Mouse (Mus musculus) hindlimb bud, embryonic 11.5 days (tissue): Measurements from ENCODE around the gene Glul.
"Not testable (repeated sequence)": the region's sequence is repeated elsewhere in the genome, so short reads cannot be mapped to it uniquely, and the experiment has no call there.

Source experiments
- DNase-seq: peaks from one replicate; pipeline ENCODE4 v3.0.0-alpha.2; 2012; ENCODE audit warnings: low read depth, low spot score; ENCODE audit errors: extremely low spot score

Gene Glul

DNA sequence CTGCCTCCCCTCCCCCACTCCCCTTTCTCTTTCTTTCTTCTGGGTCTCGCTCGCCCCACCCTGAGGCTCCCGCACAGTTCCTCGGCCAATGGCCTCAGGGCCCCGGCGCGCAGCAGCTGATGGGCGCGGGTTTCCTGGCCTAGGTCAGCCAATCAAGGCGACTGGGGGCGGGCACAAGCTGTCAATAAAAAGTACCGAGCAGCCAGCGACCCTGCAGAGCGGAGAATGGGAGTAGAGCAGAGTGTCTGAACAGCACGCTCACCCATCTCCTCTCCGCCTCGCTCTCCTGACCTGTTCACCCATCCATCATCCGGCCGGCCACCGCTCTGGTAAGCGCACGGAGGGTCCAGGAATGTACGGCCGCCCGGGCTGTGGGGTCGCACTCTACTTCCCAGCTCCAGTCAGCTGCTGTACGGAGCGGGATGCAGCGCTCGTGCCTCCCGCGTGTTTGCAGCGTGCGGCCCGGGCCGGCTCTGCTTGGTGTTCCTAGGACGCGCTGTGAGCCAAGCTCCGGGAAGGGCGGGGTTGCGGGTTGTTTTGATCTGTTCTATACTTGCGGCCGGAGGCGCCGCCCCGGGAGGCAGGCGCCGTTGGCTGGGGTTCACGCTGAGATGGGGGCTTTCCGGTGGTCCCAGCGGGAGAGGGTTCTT lies at the start of gene Glul, which contains the start of gene Teddm2:
Gene Glul, plus strand, starts transcription at position 214 of the 650 bp plus-strand sequence.
Gene Teddm2, minus strand, starts transcription at position 498 of the 650 bp plus-strand sequence.
- DNase-seq: peak; percentile 84

DNA sequence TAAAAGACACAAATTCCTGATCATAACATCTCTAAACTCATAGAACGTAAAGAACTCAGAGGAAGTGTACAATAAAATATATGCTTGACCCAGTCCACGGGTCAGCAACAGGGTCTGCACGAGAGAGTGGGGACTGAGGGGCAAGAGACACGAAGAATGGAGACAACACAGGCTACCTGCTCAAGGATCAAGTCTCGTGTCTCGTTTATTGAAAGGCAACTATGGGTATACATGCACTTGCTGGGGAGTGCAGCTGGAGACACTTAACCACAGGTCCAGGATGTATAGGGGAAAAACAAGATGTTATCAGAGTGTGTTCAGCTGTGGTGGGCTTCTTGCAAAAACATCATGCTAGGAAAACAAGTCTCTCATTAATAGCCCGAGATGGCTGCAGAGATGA lies 47.0 kb upstream of the Glul start:
- not testable (repeated sequence) for DNase-seq

- DNase-seq: no peak
These were observed 43.8 kb upstream of the Glul start for GRCm38 (mm10) chr1:153855946-153856345.

DNA sequence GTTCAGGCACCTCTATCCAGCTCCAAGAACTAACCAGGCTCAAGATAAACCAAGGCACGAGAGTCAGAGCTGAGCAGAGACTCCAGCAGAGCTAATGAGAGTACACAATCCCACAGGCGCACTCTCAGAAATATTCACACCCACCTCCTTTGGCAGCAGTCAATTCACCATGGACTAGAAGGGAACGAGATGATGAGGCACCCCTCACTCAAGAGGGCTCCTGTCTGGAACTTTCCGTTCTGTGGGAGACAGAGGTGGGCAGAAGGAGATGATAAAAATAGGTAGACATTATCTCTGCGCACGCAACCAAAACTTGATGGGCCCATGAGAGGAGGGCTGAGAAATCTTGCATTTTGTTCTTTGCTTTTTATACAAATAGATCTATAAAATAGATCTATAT lies 25.7 kb upstream of the Glul start, which contains the start of gene Teddm1b:
Gene Teddm1b, plus strand, starts transcription at position 301 of the 400 bp plus-strand sequence.
- DNase-seq: no peak

- DNase-seq: not testable (repeated sequence)
These were observed 19.4 kb upstream of the Glul start for GRCm38 (mm10) chr1:153880391-153880790.

GRCm38 (mm10) chr1:153886024-153886633 lies 13.6 kb upstream of the Glul start:
- DNase-seq: no peak

- no peak for DNase-seq
These were observed 9.6 kb upstream of the Glul start for GRCm38 (mm10) chr1:153890121-153890520.

DNA sequence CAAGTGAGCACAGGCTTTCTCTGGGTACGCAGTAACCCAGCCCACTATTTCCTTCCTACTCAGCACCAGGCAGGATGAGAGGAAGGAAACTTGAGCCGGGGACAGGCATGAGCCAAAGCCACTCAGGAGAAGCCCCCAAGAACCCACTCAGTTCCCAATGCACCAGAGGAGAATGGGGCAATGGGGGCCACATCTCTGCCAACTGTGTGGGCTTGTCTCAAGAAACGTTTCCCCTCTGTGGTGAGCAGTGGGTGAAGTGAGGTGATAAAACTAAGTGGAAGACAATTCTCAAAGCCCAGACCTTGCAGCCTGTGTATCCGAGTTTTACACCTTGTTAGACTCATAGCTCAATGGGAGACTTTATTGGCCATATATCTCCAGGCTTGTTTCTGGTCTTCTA lies 8.3 kb upstream of the Glul start, which contains the start of gene Teddm1a:
Gene Teddm1a, plus strand, starts transcription at position 301 of the 400 bp plus-strand sequence.
- no peak for DNase-seq

GRCm38 (mm10) chr1:153893746-153894145 lies 6.0 kb upstream of the Glul start:
- DNase-seq: no peak

DNA sequence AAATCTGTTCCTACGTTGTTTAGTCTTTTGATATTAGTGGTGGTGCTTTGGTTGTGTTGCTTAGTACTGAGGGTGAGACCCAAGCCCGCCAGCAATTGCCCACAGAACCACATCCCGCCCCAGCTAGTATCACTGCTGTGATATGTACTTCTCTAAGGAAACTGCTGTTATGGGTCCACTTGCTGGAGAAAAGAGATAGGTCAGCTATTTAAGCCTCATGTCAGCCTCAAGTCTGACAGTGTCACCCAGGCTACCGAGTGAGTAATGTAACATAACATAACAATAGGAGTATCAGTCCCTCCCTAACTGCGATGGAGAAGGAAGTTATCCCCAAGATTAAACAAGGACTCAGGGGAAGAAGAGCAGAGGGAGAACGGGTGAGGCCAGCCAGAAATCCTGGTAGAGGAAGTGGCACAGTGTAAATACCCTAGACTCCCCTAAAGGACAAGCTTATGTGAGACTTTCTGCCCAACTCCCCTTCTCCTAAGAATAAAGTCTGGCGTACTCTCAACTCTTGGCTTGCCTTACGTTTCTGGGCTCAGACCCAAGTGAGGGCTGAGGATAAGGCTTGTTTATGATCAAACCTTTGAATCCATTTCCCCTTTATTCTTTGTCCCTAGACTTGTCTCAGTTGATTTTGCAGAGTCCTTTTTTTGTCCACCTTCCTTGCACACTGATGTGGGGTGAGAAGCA lies 5.4 kb upstream of the Glul start:
- no peak for DNase-seq

GRCm38 (mm10) chr1:153894979-153895378 lies 4.8 kb upstream of the Glul start:
- peak; percentile 47 for DNase-seq

DNA sequence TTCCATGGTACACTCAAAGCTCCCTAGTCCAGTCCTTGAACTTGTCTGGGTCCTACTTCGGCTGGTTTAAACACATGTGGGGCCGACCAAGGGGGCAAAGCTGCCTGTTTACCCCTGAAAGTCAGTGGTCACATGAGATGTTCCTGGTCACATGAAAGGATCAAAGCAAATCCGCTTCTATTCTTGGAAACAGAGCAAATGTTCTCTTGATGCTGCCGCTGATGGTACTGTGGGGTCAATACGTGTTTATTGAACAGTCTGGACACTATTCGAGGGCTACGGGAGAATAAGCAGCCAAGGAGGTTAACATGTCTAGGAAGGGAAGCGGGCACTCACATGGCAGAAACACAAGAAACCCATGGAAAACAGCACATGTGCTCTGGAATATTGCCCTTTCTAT lies 2.5 kb upstream of the Glul start:
- DNase-seq: no peak

- DNase-seq: no peak
These were observed 584 bp upstream of the Glul start for GRCm38 (mm10) chr1:153898989-153899730.

DNA sequence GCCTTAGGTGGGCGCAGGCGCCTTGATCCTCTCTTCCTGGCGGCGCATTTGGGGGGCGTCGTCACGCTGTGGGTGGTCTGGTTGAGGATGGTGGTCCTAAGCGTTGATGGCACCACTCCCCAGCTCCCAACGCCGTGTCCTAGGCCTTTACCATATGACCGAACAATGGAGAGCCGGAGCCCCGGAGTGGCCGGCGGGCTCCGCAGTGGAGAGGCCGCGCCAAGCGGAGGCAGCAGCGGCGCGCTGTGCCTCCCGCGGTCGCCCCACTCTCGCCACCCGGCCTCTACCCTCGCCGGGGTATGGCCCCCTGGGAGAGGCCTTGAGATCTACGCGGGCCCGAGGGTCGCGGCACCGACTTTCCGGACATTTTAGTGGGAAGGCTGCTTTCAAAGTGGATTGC lies 637 bp downstream of the Glul start:
- no peak for DNase-seq

DNA sequence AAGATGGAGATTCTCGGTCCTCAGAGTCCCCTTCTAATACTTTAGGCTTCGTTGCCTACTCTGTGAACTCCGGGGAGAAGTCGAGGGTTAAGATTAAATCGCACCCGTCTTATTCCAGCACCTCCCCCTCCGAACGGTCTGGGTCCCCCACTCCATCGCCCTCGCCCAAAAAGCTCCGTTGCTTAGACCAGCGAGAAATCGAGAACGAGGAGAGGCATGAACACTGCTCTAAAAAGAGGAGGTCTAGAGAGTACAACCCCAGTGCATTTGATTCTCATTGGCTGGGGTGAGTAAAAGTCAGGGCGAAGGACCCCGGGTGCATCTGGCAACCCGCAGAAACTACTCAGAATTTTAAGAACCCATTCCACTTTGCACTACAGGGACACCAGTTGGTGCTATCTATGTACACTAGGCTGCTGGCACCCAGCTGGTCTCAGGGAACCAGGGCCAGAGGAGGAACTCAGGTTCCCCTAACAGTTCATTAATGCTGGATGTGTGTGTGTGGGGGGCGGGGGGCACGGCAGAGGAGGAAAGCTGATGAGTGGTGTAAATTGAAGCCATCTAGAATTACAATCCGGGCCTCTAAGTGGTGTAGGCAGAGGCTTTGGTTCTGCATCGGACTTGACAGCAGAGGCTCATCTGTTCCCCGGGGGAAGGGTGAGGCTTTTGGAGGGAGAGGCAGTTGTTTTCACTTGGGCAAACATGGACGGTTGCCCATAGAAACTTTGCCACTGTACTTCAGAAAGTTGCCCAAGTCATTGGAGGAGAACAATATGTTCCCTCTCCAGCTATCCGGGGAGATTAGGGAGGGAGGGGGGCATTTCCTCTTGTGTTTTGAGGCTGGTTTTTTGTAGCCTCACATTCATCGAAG lies 1.4 kb downstream of the Glul start:
- DNase-seq: no peak

DNA sequence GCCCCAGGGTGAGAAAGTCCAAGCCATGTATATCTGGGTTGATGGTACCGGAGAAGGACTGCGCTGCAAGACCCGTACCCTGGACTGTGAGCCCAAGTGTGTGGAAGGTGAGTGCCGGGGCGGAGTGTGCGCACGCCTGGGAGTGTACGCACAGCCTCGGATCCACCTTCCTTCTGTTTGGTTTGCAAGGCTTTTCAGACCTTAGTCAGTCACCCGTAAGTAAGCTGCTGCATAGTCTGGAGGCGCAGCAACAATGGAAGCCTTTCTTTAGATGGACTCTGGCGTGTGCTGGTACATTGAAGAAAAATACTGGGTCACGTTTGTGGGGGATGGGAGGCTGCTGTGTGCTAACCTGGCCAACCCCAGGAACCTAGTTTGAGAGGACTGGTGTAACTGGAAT lies 3.3 kb downstream of the Glul start:
- DNase-seq: no peak

- DNase-seq: no peak
These were observed 4.5 kb downstream of the Glul start for GRCm38 (mm10) chr1:153904236-153904635.

GRCm38 (mm10) chr1:153905884-153906283 lies 6.1 kb downstream of the Glul start:
- DNase-seq: no peak

- DNase-seq: no peak
These were observed 8.5 kb downstream of the Glul start for GRCm38 (mm10) chr1:153908208-153908607.

- DNase-seq: no peak
These were observed 9.0 kb downstream of the Glul start for GRCm38 (mm10) chr1:153908741-153909140.
